Mouse (Mus musculus) testis, adult 2 months (tissue): ENCODE data around the gene Gjb4. TPM values are rescaled to one million over a fixed set of nuclear protein-coding genes. Genes with fewer than 3 reads are reported as not detected.

Experiments used
- H3K27ac ChIP-seq: fragments of 200-500 bp; 2 replicates; pipeline ENCODE4 v1.5.1; 2012; ENCODE audit warnings: low read depth, low read length; ENCODE audit not compliant: control insufficient read depth, insufficient read depth
- H3K27me3 ChIP-seq: fragments of 200-500 bp; 2 replicates; pipeline ENCODE4 v1.6.1; 2012; ENCODE audit warnings: mild to moderate bottlenecking, low read length, moderate library complexity; ENCODE audit not compliant: control insufficient read depth, insufficient read depth
- H3K36me3 ChIP-seq: fragments of 200-500 bp; 2 replicates; pipeline ENCODE4 v1.6.1; 2012; ENCODE audit warnings: mild to moderate bottlenecking, low read length; ENCODE audit not compliant: control insufficient read depth, insufficient read depth
- H3K4me1 ChIP-seq: fragments of 200-500 bp; 2 replicates; pipeline ENCODE4 v1.6.1; 2012; ENCODE audit warnings: low read length; ENCODE audit not compliant: control insufficient read depth, insufficient read depth
- H3K4me3 ChIP-seq: fragments of 200-500 bp; 2 replicates; pipeline ENCODE4 v1.5.1; 2012; ENCODE audit warnings: low read depth, mild to moderate bottlenecking, low read length, moderate library complexity, mixed read lengths; ENCODE audit not compliant: control insufficient read depth
- CTCF ChIP-seq: fragments of 200-500 bp; IDR thresholded peaks from 2 replicates; pipeline ENCODE4 v1.5.1; 2012; ENCODE audit warnings: low read depth, mild to moderate bottlenecking, inconsistent platforms, low read length, moderate library complexity; ENCODE audit not compliant: control insufficient read depth, insufficient read depth, insufficient replicate concordance
- POLR2A ChIP-seq: fragments of 200-500 bp; IDR thresholded peaks from 2 replicates; pipeline ENCODE4 v1.6.1; 2012; ENCODE audit warnings: low read depth, mild to moderate bottlenecking, inconsistent platforms, low read length, moderate library complexity; ENCODE audit not compliant: control insufficient read depth
- polyA plus RNA-seq: library from polyadenylated mRNA; depleted of rRNA; stranded (reverse); fragments of >200 nt; gene quantifications from 2 replicates; pipeline ENCODE4 v1.2.3, GENCODE M21; 2012

Gene Gjb4
- polyA plus RNA-seq, 1 experiment, result not detected

DNA sequence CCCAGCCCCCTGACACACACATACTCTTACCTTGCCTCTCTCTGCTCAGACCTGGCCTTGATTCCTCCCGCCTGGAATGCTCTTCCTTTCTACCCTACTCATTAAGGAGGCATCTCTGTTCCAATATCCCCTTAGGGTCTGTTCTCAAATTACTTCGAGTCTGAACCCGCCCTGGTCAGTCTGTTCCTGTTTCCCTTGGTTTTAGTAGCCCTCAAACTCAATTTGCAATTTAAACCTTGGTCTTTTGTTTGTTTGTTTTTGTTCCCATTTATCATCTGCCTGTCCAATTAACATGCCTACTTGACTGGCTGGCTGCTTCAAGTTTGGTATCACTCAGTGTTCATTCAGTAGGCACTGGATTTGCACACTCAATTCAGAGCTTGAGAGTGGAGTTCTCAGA is 24.8 kb downstream of the Gjb4 start:
- Histone ChIP-seq H3K27me3 (no peaks in the 10 kb centered on the region), H3K36me3 (no peaks in the 10 kb centered on the region), H3K27ac (no peak overlapping the region), H3K4me1 (peaks cover 14% of the 10 kb centered on the region), H3K4me3 (no peak overlapping the region)
- no peak for TF ChIP-seq POLR2A
- TF ChIP-seq CTCF, result no peak

GRCm38 (mm10) chr4:127328378-127328777 is 25.5 kb downstream of the Gjb4 start:
- Histone ChIP-seq H3K36me3 (no peaks in the 10 kb centered on the region), H3K27ac (no peak overlapping the region), H3K27me3 (no peaks in the 10 kb centered on the region), H3K4me1 (peaks cover 14% of the 10 kb centered on the region), H3K4me3 (no peak overlapping the region)
- no peak for TF ChIP-seq CTCF
- TF ChIP-seq POLR2A, result no peak

DNA sequence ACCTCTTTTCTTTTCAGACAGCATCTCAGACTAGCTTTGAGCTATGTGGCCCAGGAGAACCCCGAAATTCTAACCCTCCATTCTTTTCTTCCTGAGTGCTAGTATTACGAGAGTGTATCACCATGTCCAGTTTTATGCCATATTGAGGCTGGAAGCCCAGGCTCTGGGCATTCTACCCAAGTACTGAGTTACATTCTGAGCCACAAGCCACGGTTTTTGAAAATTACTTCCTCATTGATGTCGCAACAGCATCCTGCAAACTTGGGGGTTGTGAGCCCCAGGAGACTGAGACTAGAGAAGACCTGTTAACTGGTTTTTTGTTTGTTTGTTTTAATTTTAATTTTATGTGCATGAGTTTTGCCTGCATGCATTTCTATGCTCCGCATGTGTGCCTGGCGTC is 26.1 kb downstream of the Gjb4 start:
- no peak for TF ChIP-seq CTCF
- no peak for TF ChIP-seq POLR2A
- no peak overlapping the region for H3K27ac ChIP-seq

DNA sequence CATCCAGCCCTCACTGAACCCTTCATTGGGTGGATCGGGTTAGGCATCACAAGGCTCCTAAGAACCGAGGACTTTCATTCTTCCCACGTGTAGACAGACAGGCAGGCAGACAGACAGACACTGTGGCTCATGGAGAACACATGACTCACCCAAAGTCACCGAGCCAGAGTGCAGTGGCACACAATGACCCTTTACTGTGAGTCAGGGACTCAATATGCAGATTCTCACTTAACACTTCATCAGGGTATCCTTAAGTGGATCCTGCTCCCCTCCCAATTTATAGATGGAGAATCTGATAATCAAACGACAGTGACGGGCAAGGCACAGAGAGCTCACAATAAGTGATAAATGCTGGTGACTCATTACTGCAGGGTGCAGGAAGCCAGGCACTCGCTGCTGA is 26.6 kb downstream of the Gjb4 start:
- TF ChIP-seq POLR2A, result no peak
- no peak for TF ChIP-seq CTCF

More for the DNA sequence above, 26.1 kb downstream of the Gjb4 start:
- peaks cover 14% of the 10 kb centered on the region for H3K4me1 ChIP-seq
- H3K27me3 ChIP-seq, result no peaks in the 10 kb centered on the region
- H3K36me3 ChIP-seq, result no peaks in the 10 kb centered on the region
- no peak overlapping the region for H3K4me3 ChIP-seq

GRCm38 (mm10) chr4:127325276-127325675 is 28.6 kb downstream of the Gjb4 start:
- Histone ChIP-seq H3K27ac (no peak overlapping the region), H3K36me3 (no peaks in the 10 kb centered on the region), H3K4me3 (no peak overlapping the region), H3K4me1 (peaks cover 7% of the 10 kb centered on the region), H3K27me3 (no peaks in the 10 kb centered on the region)
- TF ChIP-seq POLR2A, result no peak
- TF ChIP-seq CTCF, result no peak

More for the DNA sequence above, 26.6 kb downstream of the Gjb4 start:
- Histone ChIP-seq H3K27ac (no peak overlapping the region), H3K36me3 (no peaks in the 10 kb centered on the region), H3K4me3 (no peak overlapping the region), H3K27me3 (no peaks in the 10 kb centered on the region), H3K4me1 (peaks cover 14% of the 10 kb centered on the region)

DNA sequence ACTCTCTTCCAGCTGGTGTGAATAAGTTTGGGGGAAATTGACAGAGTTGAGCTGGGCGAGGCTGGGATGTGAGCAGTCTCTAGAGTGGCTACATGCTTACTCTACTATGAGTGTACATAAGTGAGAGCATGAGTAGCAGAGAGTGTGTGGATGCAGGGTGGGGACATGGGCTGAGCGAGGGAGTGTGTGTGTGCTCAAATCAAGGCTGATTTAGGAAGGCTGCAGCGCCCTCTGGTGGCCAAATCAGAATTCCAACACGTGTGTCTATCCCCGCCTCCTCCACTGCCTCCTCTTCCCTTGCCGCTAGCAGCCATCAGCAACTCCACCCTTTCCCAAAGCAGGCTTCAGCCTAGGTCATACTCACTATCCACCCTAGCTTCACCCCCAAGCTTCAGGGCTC is 29.1 kb downstream of the Gjb4 start:
- Histone ChIP-seq H3K4me3 (no peak overlapping the region), H3K4me1 (peaks cover 2% of the 10 kb centered on the region), H3K27ac (no peak overlapping the region), H3K27me3 (no peaks in the 10 kb centered on the region), H3K36me3 (no peaks in the 10 kb centered on the region)
- TF ChIP-seq POLR2A (no peak), CTCF (peak; percentile 95; the same call in 1 of the 2 replicates)

DNA sequence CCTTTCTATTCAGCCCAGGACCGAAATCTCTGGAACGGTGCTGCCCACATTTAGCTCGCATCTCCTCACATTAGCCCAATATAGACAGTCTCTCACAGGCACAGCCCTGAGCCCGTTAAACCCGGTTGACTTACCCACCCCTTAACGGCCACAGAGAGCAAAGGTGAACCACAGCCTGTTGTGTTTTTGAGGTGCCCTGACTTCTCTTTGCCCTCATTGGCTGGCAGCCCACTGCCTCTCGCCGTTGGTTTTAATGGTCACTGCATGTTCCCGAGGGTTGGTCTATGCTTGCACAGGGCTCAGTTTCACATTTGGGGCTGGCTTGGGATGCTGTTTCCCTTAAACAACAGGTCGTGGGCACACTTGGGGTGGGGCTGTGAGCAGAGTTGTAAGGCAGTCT is 29.6 kb downstream of the Gjb4 start:
- Histone ChIP-seq H3K27me3 (no peaks in the 10 kb centered on the region), H3K4me1 (no peaks in the 10 kb centered on the region), H3K4me3 (no peak overlapping the region), H3K36me3 (no peaks in the 10 kb centered on the region), H3K27ac (no peak overlapping the region)
- no peak for TF ChIP-seq POLR2A
- TF ChIP-seq CTCF, result no peak

GRCm38 (mm10) chr4:127323651-127324050 is 30.2 kb downstream of the Gjb4 start:
- H3K27me3 ChIP-seq, result no peaks in the 10 kb centered on the region
- no peak overlapping the region for H3K27ac ChIP-seq
- H3K4me1 ChIP-seq, result no peaks in the 10 kb centered on the region
- no peak overlapping the region for H3K4me3 ChIP-seq
- H3K36me3 ChIP-seq, result no peaks in the 10 kb centered on the region
- no peak for TF ChIP-seq CTCF
- no peak for TF ChIP-seq POLR2A
